Mouse (Mus musculus): ENCODE results near the gene Pde2a.

DNA sequence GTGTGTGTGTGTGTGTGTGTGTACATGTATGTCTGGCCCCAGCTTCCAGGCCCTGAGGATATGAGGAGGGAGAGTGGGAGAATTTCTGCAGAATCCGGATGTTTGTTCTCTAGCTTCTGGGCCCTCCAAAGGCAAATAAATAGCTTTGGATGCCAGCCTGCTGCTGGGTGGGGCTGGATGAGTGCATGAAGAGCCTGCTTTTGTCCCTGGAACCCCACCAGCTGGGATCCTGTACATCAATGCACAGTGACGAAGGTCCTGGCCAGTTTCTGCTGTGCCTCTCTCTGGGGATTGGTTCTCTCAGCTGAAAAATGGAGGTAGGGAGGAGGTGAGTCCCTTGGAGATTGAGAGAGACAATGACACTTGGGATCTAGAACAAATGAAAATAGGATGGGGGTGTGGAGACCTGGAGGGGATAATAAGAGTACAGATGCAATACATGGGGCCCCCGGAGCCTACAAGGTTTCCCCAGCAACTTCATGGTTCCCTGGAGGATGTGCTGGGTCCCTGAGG lies 50.5 kb downstream of the Pde2a start:
- TF ChIP-seq CTCF (IDR thresholded peaks at IDR 0.05; ENCODE audit: low read depth) (no peak), EP300 (IDR thresholded peaks at IDR 0.05; ENCODE audit: low read depth) (no peak)
